Mouse (Mus musculus) lung, embryonic 15.5 days (tissue): ENCODE measurements around the gene Htr1a. TPM values are rescaled to one million over a fixed set of nuclear protein-coding genes. Genes with fewer than 3 reads are reported as not detected.

Source experiments
- ATAC-seq: fragments of 200-750 bp; cut with Nextera tagmentation; 2 replicates; pipeline ENCODE4 v1.8.0; 2017; ENCODE audit warnings: moderate number of reproducible peaks, borderline replicate concordance; ENCODE audit not compliant: low FRiP score, low TSS enrichment; ENCODE audit errors: extremely low read depth
- H3K27ac ChIP-seq: fragments of 300-500 bp; sonication (generic); 2 replicates; pipeline ENCODE4 v1.5.1; 2015; ENCODE audit warnings: moderate library complexity, mild to moderate bottlenecking, inconsistent platforms
- H3K27me3 ChIP-seq: fragments of 300-500 bp; sonication (generic); 2 replicates; pipeline ENCODE4 v1.6.1; 2015; ENCODE audit warnings: inconsistent platforms
- H3K36me3 ChIP-seq: fragments of 300-500 bp; sonication (generic); 2 replicates; pipeline ENCODE4 v1.6.1; 2015; ENCODE audit warnings: inconsistent platforms
- H3K4me1 ChIP-seq: fragments of 300-500 bp; sonication (generic); 2 replicates; pipeline ENCODE4 v1.6.1; 2015; ENCODE audit warnings: inconsistent platforms
- H3K4me2 ChIP-seq: fragments of 300-500 bp; sonication (generic); 2 replicates; pipeline ENCODE4 v1.6.1; 2015; ENCODE audit warnings: inconsistent platforms, mild to moderate bottlenecking, moderate library complexity
- H3K4me3 ChIP-seq: fragments of 300-500 bp; sonication (generic); 2 replicates; pipeline ENCODE4 v1.5.1; 2015; ENCODE audit warnings: mild to moderate bottlenecking, inconsistent platforms
- H3K9ac ChIP-seq: fragments of 300-500 bp; sonication (generic); 2 replicates; pipeline ENCODE4 v1.6.1; 2015; ENCODE audit warnings: inconsistent platforms
- H3K9me3 ChIP-seq: fragments of 300-500 bp; sonication (generic); 2 replicates; pipeline ENCODE4 v1.6.1; 2016; ENCODE audit warnings: inconsistent platforms
- WGBS: fragments of 180-500 bp; shearing (Covaris S2); methylation state at CpG from one replicate; pipeline ENCODE4 v1.1.7; 2015; 5-methylcytosine and 5-hydroxymethylcytosine counted together
- polyA plus RNA-seq: library from polyadenylated mRNA; unstranded; fragments of >200 nt; fragmentation: Nextera tagmentation; extraction: Ambion mirVana; gene quantifications from 2 replicates; pipeline ENCODE4 v1.2.1, GENCODE M21; 2015

Gene Htr1a
- polyA plus RNA-seq = not detected in 2 replicates

- Histone ChIP-seq H3K9me3 (no peaks in the 10 kb centered on the region), H3K9ac (no peak within 1 kb of the TSS), H3K27me3 (peaks cover 30% of the 10 kb centered on the region), H3K4me2 (no peak within 1 kb of the TSS), H3K4me3 (no peak within 1 kb of the TSS), H3K4me1 (no peaks in the 10 kb centered on the region), H3K36me3 (no peaks in the 10 kb centered on the region), H3K27ac (no peak within 1 kb of the TSS)
- no peak for ATAC-seq
- WGBS = 6% methylated on average over 8 of the region's 8 CpGs
These were observed at the start of gene Htr1a for GRCm38 (mm10) chr13:105443339-105443738. Htr1a (plus strand) TSS chr13:105443639.

- Histone ChIP-seq H3K9me3 (no peaks in the 10 kb centered on the region), H3K36me3 (no peaks in the 10 kb centered on the region), H3K27me3 (no peaks in the 10 kb centered on the region), H3K27ac (no peak overlapping the region), H3K4me2 (no peak overlapping the region), H3K4me1 (no peaks in the 10 kb centered on the region), H3K4me3 (no peak overlapping the region), H3K9ac (no peak overlapping the region)
- ATAC-seq = no peak
- WGBS = 66% methylated on average over 10 of the region's 10 CpGs
These were observed 31.7 kb upstream of the Htr1a start for GRCm38 (mm10) chr13:105411535-105412326.

GRCm38 (mm10) chr13:105412327-105412722, 31.1 kb upstream of the Htr1a start:
- no peak for ATAC-seq
- Histone ChIP-seq H3K27me3 (no peaks in the 10 kb centered on the region), H3K36me3 (no peaks in the 10 kb centered on the region), H3K4me1 (no peaks in the 10 kb centered on the region), H3K4me3 (no peak overlapping the region), H3K27ac (no peak overlapping the region), H3K9ac (no peak overlapping the region), H3K4me2 (no peak overlapping the region), H3K9me3 (no peaks in the 10 kb centered on the region)
- WGBS = 84% methylated on average over 3 of the region's 3 CpGs

GRCm38 (mm10) chr13:105433141-105433540, 10.3 kb upstream of the Htr1a start:
- WGBS = 76% methylated on average over 2 of the region's 2 CpGs
- no peaks in the 10 kb centered on the region for H3K4me1 ChIP-seq
- no peaks in the 10 kb centered on the region for H3K27me3 ChIP-seq
- H3K4me2 ChIP-seq = no peak overlapping the region
- H3K9me3 ChIP-seq = no peaks in the 10 kb centered on the region
- no peak for ATAC-seq
- no peak overlapping the region for H3K27ac ChIP-seq
- H3K36me3 ChIP-seq = no peaks in the 10 kb centered on the region
- H3K9ac ChIP-seq = no peak overlapping the region
- H3K4me3 ChIP-seq = no peak overlapping the region

- no peak overlapping the region for H3K4me3 ChIP-seq
- 92% methylated on average over 1 of the region's 1 CpGs for WGBS
These were observed 9.8 kb upstream of the Htr1a start for GRCm38 (mm10) chr13:105433630-105434029.

GRCm38 (mm10) chr13:105442576-105442975, 863 bp upstream of the Htr1a start:
- Histone ChIP-seq H3K9me3 (no peaks in the 10 kb centered on the region), H3K9ac (no peak overlapping the region), H3K27me3 (peaks cover 30% of the 10 kb centered on the region), H3K4me1 (no peaks in the 10 kb centered on the region), H3K4me2 (no peak overlapping the region), H3K4me3 (no peak overlapping the region), H3K27ac (no peak overlapping the region), H3K36me3 (no peaks in the 10 kb centered on the region)
- WGBS = 6% methylated on average over 6 of the region's 6 CpGs
- ATAC-seq = no peak

More at GRCm38 (mm10) chr13:105433630-105434029, 9.8 kb upstream of the Htr1a start:
- H3K27me3 ChIP-seq = no peaks in the 10 kb centered on the region
- no peak for ATAC-seq
- H3K9ac ChIP-seq = no peak overlapping the region
- H3K9me3 ChIP-seq = no peaks in the 10 kb centered on the region
- H3K4me1 ChIP-seq = no peaks in the 10 kb centered on the region
- H3K4me2 ChIP-seq = no peak overlapping the region
- H3K27ac ChIP-seq = no peak overlapping the region
- no peaks in the 10 kb centered on the region for H3K36me3 ChIP-seq

GRCm38 (mm10) chr13:105443871-105444237, 415 bp downstream of the Htr1a start:
- no peak overlapping the region for H3K9ac ChIP-seq
- no peaks in the 10 kb centered on the region for H3K9me3 ChIP-seq
- no peak overlapping the region for H3K27ac ChIP-seq
- H3K4me2 ChIP-seq = no peak overlapping the region
- H3K27me3 ChIP-seq = peaks cover 30% of the 10 kb centered on the region
- H3K4me3 ChIP-seq = no peak overlapping the region
- H3K36me3 ChIP-seq = no peaks in the 10 kb centered on the region
- WGBS = 0% methylated on average over 15 of the region's 15 CpGs
- no peaks in the 10 kb centered on the region for H3K4me1 ChIP-seq
- no peak for ATAC-seq

- Histone ChIP-seq H3K27me3 (peaks cover 30% of the 10 kb centered on the region), H3K9me3 (no peaks in the 10 kb centered on the region), H3K4me3 (no peak overlapping the region), H3K36me3 (no peaks in the 10 kb centered on the region), H3K27ac (no peak overlapping the region), H3K4me2 (no peak overlapping the region), H3K4me1 (no peaks in the 10 kb centered on the region), H3K9ac (no peak overlapping the region)
- 1% methylated on average over 39 of the region's 39 CpGs for WGBS
- ATAC-seq = no peak
These were observed 927 bp downstream of the Htr1a start for GRCm38 (mm10) chr13:105444238-105444894.

GRCm38 (mm10) chr13:105444895-105445281, 1.4 kb downstream of the Htr1a start:
- H3K9me3 ChIP-seq = no peaks in the 10 kb centered on the region
- no peak overlapping the region for H3K4me3 ChIP-seq
- H3K27ac ChIP-seq = no peak overlapping the region
- H3K4me1 ChIP-seq = no peaks in the 10 kb centered on the region
- H3K27me3 ChIP-seq = peaks cover 30% of the 10 kb centered on the region
- H3K4me2 ChIP-seq = no peak overlapping the region
- 2% methylated on average over 26 of the region's 26 CpGs for WGBS
- no peak for ATAC-seq
- no peak overlapping the region for H3K9ac ChIP-seq
- H3K36me3 ChIP-seq = no peaks in the 10 kb centered on the region

- H3K4me1 ChIP-seq = no peaks in the 10 kb centered on the region
- 8% methylated on average over 4 of the region's 4 CpGs for WGBS
- no peaks in the 10 kb centered on the region for H3K9me3 ChIP-seq
- no peak overlapping the region for H3K9ac ChIP-seq
- H3K4me2 ChIP-seq = no peak overlapping the region
- peaks cover 30% of the 10 kb centered on the region for H3K27me3 ChIP-seq
- H3K36me3 ChIP-seq = no peaks in the 10 kb centered on the region
- ATAC-seq = no peak
- no peak overlapping the region for H3K4me3 ChIP-seq
- no peak overlapping the region for H3K27ac ChIP-seq
These were observed 2.8 kb downstream of the Htr1a start for GRCm38 (mm10) chr13:105446239-105446638.

- Histone ChIP-seq H3K27ac (no peak overlapping the region), H3K4me3 (no peak overlapping the region), H3K36me3 (no peaks in the 10 kb centered on the region), H3K4me1 (no peaks in the 10 kb centered on the region), H3K9ac (no peak overlapping the region), H3K9me3 (no peaks in the 10 kb centered on the region), H3K27me3 (peaks cover 30% of the 10 kb centered on the region), H3K4me2 (no peak overlapping the region)
- no peak for ATAC-seq
- 54% methylated on average over 2 of the region's 2 CpGs for WGBS
These were observed 4.3 kb downstream of the Htr1a start for GRCm38 (mm10) chr13:105447695-105448094.

- Histone ChIP-seq H3K9ac (no peak overlapping the region), H3K36me3 (no peaks in the 10 kb centered on the region), H3K27ac (no peak overlapping the region), H3K4me2 (no peak overlapping the region), H3K4me1 (no peaks in the 10 kb centered on the region), H3K4me3 (no peak overlapping the region), H3K27me3 (no peaks in the 10 kb centered on the region; the same call in 1 of the 2 replicates), H3K9me3 (no peaks in the 10 kb centered on the region)
- ATAC-seq = no peak
- WGBS = 81% methylated on average over 3 of the region's 3 CpGs
These were observed 8.1 kb downstream of the Htr1a start for GRCm38 (mm10) chr13:105451536-105451935.
